Mouse (Mus musculus): ENCODE measurements around the gene Vax1. TPM values are rescaled to one million over a fixed set of nuclear protein-coding genes. Genes with fewer than 3 reads are reported as not detected.

Gene Vax1
- not detected for polyA plus RNA-seq (2017; shearing (Covaris generic))

GRCm38 (mm10) chr19:59169936-59170765, at the start of gene Vax1:
Vax1 (minus strand) TSS chr19:59170056.

DNA sequence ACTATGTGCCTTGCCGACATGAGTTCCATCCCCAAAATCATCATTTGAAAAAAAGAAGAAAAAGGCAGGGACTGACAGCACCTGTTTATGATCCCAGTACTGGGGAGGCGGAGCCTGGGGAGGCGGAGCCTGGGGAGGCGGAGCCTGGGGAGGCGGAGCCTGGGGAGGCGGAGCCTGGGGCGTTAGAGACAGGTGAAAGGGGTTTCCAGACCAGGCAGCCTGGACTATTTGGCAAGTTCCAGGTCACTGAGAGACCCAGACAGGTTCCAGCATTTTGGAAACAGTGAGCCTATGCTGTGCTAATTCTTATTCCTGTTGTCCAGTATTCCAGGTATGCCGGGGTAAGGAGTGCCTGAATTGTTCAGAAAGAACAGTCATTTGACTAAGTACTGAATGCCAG, 49.1 kb upstream of the Vax1 start, which contains the start of gene Kcnk18:
TSS of gene Kcnk18 (plus strand) at position 224 of the 400 bp plus-strand sequence.

Other genes with a start within 250 kb of the Vax1 start
- gene Eno4, start 226.6 kb downstream of the Vax1 start, polyA plus RNA-seq (2017; shearing (Covaris generic)), result under 1 TPM in 1 of 2 experiments, not detected in 1; 0.15 TPM
- gene Hspa12a, start 226.4 kb downstream of the Vax1 start, polyA plus RNA-seq (2017; shearing (Covaris generic)), result 1 to 10 TPM; 2.0 to 2.1 TPM
- gene Shtn1, start 94.0 kb downstream of the Vax1 start, polyA plus RNA-seq (2017; shearing (Covaris generic)), result 1 to 10 TPM; 2.3 to 3.8 TPM
- gene Kcnk18, start 49.2 kb upstream of the Vax1 start, polyA plus RNA-seq (2017; shearing (Covaris generic)), result under 1 TPM in 1 of 2 experiments, not detected in 1; 0.11 TPM
- 1 to 10 TPM; 4.1 to 4.8 TPM for gene Slc18a2, start 90.8 kb upstream of the Vax1 start, polyA plus RNA-seq (2017; shearing (Covaris generic))
- gene Rps12-ps3, start 152.2 kb upstream of the Vax1 start, polyA plus RNA-seq (2017; shearing (Covaris generic)), result 10 to 100 TPM; 63.2 to 90.9 TPM
- 10 to 100 TPM; 28.2 to 29.1 TPM for gene Pdzd8, start 175.7 kb upstream of the Vax1 start, polyA plus RNA-seq (2017; shearing (Covaris generic))

Measured in inflammation-experienced regulatory T-cells (primary cell).